Mouse (Mus musculus): ENCODE measurements around the gene Nfatc3. TPM values are rescaled to one million over a fixed set of nuclear protein-coding genes. Genes with fewer than 3 reads are reported as not detected.

Gene Nfatc3
- total and polyA plus RNA-seq, 3 experiments, result 29.0 to 96.3 (median 37.8) TPM

GRCm38 (mm10) chr8:106149025-106149424 is 90.4 kb downstream of the Nfatc3 start:
- no peak overlapping the region for H3K4me3 ChIP-seq (replicated peaks in 1 of 3; ENCODE audit: low read depth in 2 of 3, low read length in 2 of 3, poor library complexity in 1 of 3)
- peaks cover 12 to 32% of the 10 kb centered on the region in 2 experiments; a peak in 3 of 4 replicates for H3K4me1 ChIP-seq (ENCODE audit: control insufficient read depth in 1 of 2, insufficient read depth in 2 of 2)
- H3K36me3 ChIP-seq (replicated peaks in 1 of 2; ENCODE audit: control insufficient read depth in 1 of 2, insufficient read depth in 1 of 2, low read length in 1 of 2), result peaks cover 0 to 8% of the 10 kb centered on the region in 2 experiments
- in situ Hi-C loops (cut with MboI; ENCODE audit: low pct_ligation_motif_present, low pct_unique_long_range_greater_than_20kb, low sequenced_read_pairs), result loop anchor here (10.0 kb wide), 1 partner anchor 256 kb away; no protein-coding TSS in a partner anchor
- TF ChIP-seq TBP (conservative IDR thresholded peaks at IDR 0.05; ENCODE audit: low read depth, low read length) (no peak), ZMIZ1 (IDR thresholded peaks at IDR 0.05; ENCODE audit: low read depth, low read length) (no peak), MAX (IDR thresholded peaks at IDR 0.05; ENCODE audit: low read length) (no peak), TCF12 (IDR thresholded peaks at IDR 0.05; ENCODE audit: low read depth, low read length) (no peak), CTCF (conservative IDR thresholded peaks at IDR 0.05 in 1 of 2, IDR thresholded peaks at IDR 0.05 in 1 of 2; ENCODE audit: low read depth in 2 of 2, low read length in 2 of 2) (no peak), POLR2AphosphoS2 (IDR thresholded peaks at IDR 0.05; ENCODE audit: low read depth, low read length) (no peak), ZKSCAN1 (IDR thresholded peaks at IDR 0.05; ENCODE audit: borderline replicate concordance, low read depth, low read length) (no peak), MYC (IDR thresholded peaks at IDR 0.05; ENCODE audit: low read depth, low read length) (no peak), ELF1 (IDR thresholded peaks at IDR 0.05; ENCODE audit: low read depth, low read length) (no peak), USF1 (IDR thresholded peaks at IDR 0.05; ENCODE audit: low read depth, low read length) (no peak), MAFK (IDR thresholded peaks at IDR 0.05; ENCODE audit: insufficient replicate concordance, low read length) (no peak), HCFC1 (IDR thresholded peaks at IDR 0.05; ENCODE audit: low read depth, low read length) (no peak), EP300 (IDR thresholded peaks at IDR 0.05; ENCODE audit: low read length) (no peak), ETS1 (conservative IDR thresholded peaks at IDR 0.05; ENCODE audit: low read depth, low read length) (no peak), JUND (conservative IDR thresholded peaks at IDR 0.05; ENCODE audit: low read depth, low read length) (no peak), RCOR1 (conservative IDR thresholded peaks at IDR 0.05; ENCODE audit: low read depth, low read length) (no peak)
- no peak overlapping the region for H3K4me2 ChIP-seq (ENCODE audit: insufficient read depth, low read depth, poor library complexity, severe bottlenecking)
- no peak overlapping the region for H3K9ac ChIP-seq (ENCODE audit: insufficient read depth, low read depth)
- no peaks in the 10 kb centered on the region for H3K9me3 ChIP-seq (replicated peaks; ENCODE audit: low read length)
- H3K79me2 ChIP-seq (replicated peaks; ENCODE audit: control insufficient read depth, extremely low read depth, insufficient read depth, poor library complexity, severe bottlenecking), result no peaks in the 10 kb centered on the region
- H3K27me3 ChIP-seq (replicated peaks), result no peaks in the 10 kb centered on the region
- dilution Hi-C loops (cut with MboI; ENCODE audit: extremely low pct_ligation_motif_present, extremely low pct_unique_long_range_greater_than_20kb, low sequenced_read_pairs), result no loop called here
- no peak for DNase-seq (ENCODE audit: extremely low read depth)
- H3K27ac ChIP-seq (ENCODE audit: insufficient read depth, low read depth), result no peak overlapping the region

GRCm38 (mm10) chr8:106149801-106150652 is 91.4 kb downstream of the Nfatc3 start, which contains the start of gene Pla2g15:
Gene Pla2g15 (plus strand): TSS chr8:106150399.
- peak within 1 kb of the TSS; percentile 74 to 92 (median 88) for H3K4me3 ChIP-seq (replicated peaks in 1 of 3; ENCODE audit: low read depth in 2 of 3, low read length in 2 of 3, poor library complexity in 1 of 3)
- H3K4me1 ChIP-seq (ENCODE audit: control insufficient read depth in 1 of 2, insufficient read depth in 2 of 2), result peaks cover 12 to 36% of the 10 kb centered on the region in 2 experiments; a peak in 3 of 4 replicates
- H3K79me2 ChIP-seq (replicated peaks; ENCODE audit: control insufficient read depth, extremely low read depth, insufficient read depth, poor library complexity, severe bottlenecking), result no peaks in the 10 kb centered on the region
- in situ Hi-C loops (cut with MboI; ENCODE audit: low pct_ligation_motif_present, low pct_unique_long_range_greater_than_20kb, low sequenced_read_pairs), result loop anchor here (10.0 kb wide), 1 partner anchor 255 kb away; no protein-coding TSS in a partner anchor
- H3K9ac ChIP-seq (ENCODE audit: insufficient read depth, low read depth), result peak within 1 kb of the TSS; percentile 58
- H3K27me3 ChIP-seq (replicated peaks), result no peaks in the 10 kb centered on the region
- H3K4me2 ChIP-seq (ENCODE audit: insufficient read depth, low read depth, poor library complexity, severe bottlenecking), result peak within 1 kb of the TSS; percentile 84
- H3K9me3 ChIP-seq (replicated peaks; ENCODE audit: low read length), result no peaks in the 10 kb centered on the region
- DNase-seq (ENCODE audit: extremely low read depth), result peak; percentile 92
- H3K36me3 ChIP-seq (replicated peaks in 1 of 2; ENCODE audit: control insufficient read depth in 1 of 2, insufficient read depth in 1 of 2, low read length in 1 of 2), result peaks cover 3 to 15% of the 10 kb centered on the region in 2 experiments
- dilution Hi-C loops (cut with MboI; ENCODE audit: extremely low pct_ligation_motif_present, extremely low pct_unique_long_range_greater_than_20kb, low sequenced_read_pairs), result no loop called here
- no peak within 1 kb of the TSS; the same call in 1 of the 2 replicates for H3K27ac ChIP-seq (ENCODE audit: insufficient read depth, low read depth)
- TF ChIP-seq MAFK (IDR thresholded peaks at IDR 0.05; ENCODE audit: insufficient replicate concordance, low read length), result no peak
- no peak for TF ChIP-seq EP300 (IDR thresholded peaks at IDR 0.05; ENCODE audit: low read length)
- TF ChIP-seq HCFC1 (IDR thresholded peaks at IDR 0.05; ENCODE audit: low read depth, low read length), result peak; percentile 74
- 0 out of 2 replicates have a peak, but pooled peaks have one; percentile 15 for TF ChIP-seq ETS1 (conservative IDR thresholded peaks at IDR 0.05; ENCODE audit: low read depth, low read length)
- TF ChIP-seq GABPA (IDR thresholded peaks at IDR 0.05; ENCODE audit: insufficient replicate concordance, low read depth, low read length), result no peak
- no peak for TF ChIP-seq SMC3 (IDR thresholded peaks at IDR 0.05; ENCODE audit: low read depth, low read length)
- TF ChIP-seq USF2 (conservative IDR thresholded peaks at IDR 0.05; ENCODE audit: low read depth, low read length), result no peak
- no peak; the same call in 1 of the 2 replicates for TF ChIP-seq NELFE (IDR thresholded peaks at IDR 0.05; ENCODE audit: low read depth, low read length)
- 0 out of 2 replicates have a peak, but pooled peaks have one; percentile 53 for TF ChIP-seq CHD1 (IDR thresholded peaks at IDR 0.05; ENCODE audit: low read depth, low read length)
- peak; percentile 71 for TF ChIP-seq ELF1 (IDR thresholded peaks at IDR 0.05; ENCODE audit: low read depth, low read length)
- TF ChIP-seq CHD2 (IDR thresholded peaks at IDR 0.05; ENCODE audit: low read length), result no peak
- no peak for TF ChIP-seq PAX5 (IDR thresholded peaks at IDR 0.05; ENCODE audit: low read length)
- TF ChIP-seq MEF2A (IDR thresholded peaks at IDR 0.05; ENCODE audit: borderline replicate concordance, low read depth, low read length), result no peak; the same call in 1 of the 2 replicates
- no peak for TF ChIP-seq UBTF (IDR thresholded peaks at IDR 0.05; ENCODE audit: low read depth, low read length)
- TF ChIP-seq MAZ (IDR thresholded peaks at IDR 0.05; ENCODE audit: low read depth, low read length), result peak; percentile 89; the same call in 1 of the 2 replicates
- no peak for TF ChIP-seq ZKSCAN1 (IDR thresholded peaks at IDR 0.05; ENCODE audit: borderline replicate concordance, low read depth, low read length)
- TF ChIP-seq MXI1 (IDR thresholded peaks at IDR 0.05; ENCODE audit: low read depth, low read length), result peak; percentile 47; the same call in 1 of the 2 replicates
- no peak for TF ChIP-seq ZC3H11A (IDR thresholded peaks at IDR 0.05; ENCODE audit: low read depth, low read length)
- no peak; the same call in 1 of the 2 replicates for TF ChIP-seq MAX (IDR thresholded peaks at IDR 0.05; ENCODE audit: low read length)
- peak; percentile 64; the same call in 1 of the 2 replicates for TF ChIP-seq POLR2A (IDR thresholded peaks at IDR 0.05; ENCODE audit: low read depth, low read length)
- no peak for TF ChIP-seq CTCF (conservative IDR thresholded peaks at IDR 0.05 in 1 of 2, IDR thresholded peaks at IDR 0.05 in 1 of 2; ENCODE audit: low read depth in 2 of 2, low read length in 2 of 2)
